Mouse (Mus musculus) cortical plate, adult 2 months (tissue): ENCODE measurements at regions not wholly inside any gene's neighbourhood (a gene's known extent, or its start where the extent isn't known, plus 50 kb on each side); places are given as distances from the start of the nearest gene placed in this dataset.

Experiments used
- CTCF ChIP-seq: fragments of 200-500 bp; IDR thresholded peaks from 2 replicates; pipeline ENCODE4 v1.5.1; 2011; ENCODE audit warnings: mild to moderate bottlenecking, control low read depth, low read length; ENCODE audit not compliant: insufficient read depth; ENCODE audit errors: extremely low read depth
- POLR2A ChIP-seq: fragments of 200-500 bp; IDR thresholded peaks from 2 replicates; pipeline ENCODE4 v1.6.1; 2011; ENCODE audit warnings: mild to moderate bottlenecking, low read length, control low read depth; ENCODE audit not compliant: insufficient read depth; ENCODE audit errors: extremely low read depth

DNA sequence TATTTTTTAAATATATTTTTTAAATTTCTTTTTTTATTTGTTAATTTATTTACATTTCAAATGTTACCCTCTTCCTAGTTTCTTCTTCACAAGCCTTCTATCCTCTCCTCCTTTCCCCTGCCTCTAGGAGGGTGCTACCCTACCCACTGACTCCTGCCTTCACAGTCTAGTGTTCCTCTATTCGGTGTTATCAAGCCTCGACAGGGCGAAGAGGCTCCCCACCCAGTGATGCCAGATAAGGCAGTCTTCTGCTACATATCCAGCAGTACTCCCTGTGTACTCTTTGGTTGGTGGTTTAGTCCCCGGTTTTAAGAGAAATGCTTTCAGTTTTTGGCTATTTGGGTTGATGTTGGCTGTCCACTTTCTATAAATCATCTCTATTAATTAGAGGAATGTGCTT is 67.5 kb upstream of the Slitrk3 start:
- TF ChIP-seq CTCF (no peak), POLR2A (no peak)
